Mouse (Mus musculus): Measurements from ENCODE around the gene Micu1.

Micu1 gene

DNA sequence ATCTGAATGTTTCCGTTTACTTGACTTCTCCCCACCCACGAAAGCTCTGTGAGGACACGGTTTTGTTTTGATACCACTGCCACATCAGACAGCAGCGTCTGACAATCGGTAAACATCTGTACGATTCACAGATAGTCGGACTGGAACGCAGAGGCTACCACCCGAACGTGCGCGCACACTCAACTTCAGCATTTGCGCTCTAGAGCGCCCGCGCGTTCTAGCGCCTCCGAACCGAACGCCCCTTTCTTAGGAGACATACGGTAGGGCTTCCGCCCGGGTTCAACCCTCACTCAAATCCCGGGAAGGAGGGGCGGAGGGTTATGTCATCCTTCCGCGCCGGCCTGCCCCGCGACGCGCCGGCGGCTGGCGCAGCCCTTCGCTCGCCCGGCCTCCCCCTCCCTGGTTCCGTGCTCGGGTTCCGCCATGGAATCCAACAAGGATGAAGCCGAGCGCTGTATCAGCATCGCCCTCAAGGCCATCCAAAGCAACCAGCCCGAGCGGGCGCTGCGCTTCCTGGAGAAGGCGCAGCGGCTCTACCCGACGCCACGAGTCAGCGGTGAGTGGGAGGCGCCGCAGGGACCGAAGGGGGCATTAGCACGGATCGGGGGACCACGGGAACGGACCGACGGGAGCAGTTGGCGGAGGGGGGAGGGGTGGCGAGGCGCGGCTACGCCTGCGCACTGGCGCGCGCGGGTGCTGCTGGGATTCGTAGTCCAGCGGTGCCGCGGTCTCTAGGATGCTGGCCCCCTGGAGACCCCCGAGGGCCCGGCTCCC, 177.2 kb downstream of the Micu1 start, which contains the start of gene Dnajb12:
Gene Dnajb12, plus strand, starts transcription at position 302 of the 774 bp plus-strand sequence.
- peak; percentile 86 to 88 for DNase-seq (ENCODE audit: low read depth in 2 of 2, low spot score in 2 of 2)

DNA sequence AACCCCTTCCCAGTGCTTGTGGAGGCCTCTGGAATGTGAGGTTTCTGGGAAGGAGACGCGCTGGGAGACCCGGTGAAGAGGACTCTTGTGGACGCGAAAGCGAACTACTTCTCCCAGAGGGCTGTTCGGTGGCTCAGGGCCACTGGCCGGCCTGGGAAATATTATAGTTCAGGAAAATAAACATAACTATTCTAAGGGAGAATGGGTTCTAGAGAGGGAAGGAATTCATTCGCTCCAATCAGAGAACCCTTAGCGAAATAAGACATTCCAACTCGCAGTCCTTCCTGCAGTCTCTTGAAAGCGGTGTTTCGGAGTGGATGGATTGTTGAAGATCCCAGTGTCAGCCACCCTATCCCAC, 177.7 kb downstream of the Micu1 start:
- DNase-seq (ENCODE audit: low read depth in 2 of 2, low spot score in 2 of 2) = no peak

DNA sequence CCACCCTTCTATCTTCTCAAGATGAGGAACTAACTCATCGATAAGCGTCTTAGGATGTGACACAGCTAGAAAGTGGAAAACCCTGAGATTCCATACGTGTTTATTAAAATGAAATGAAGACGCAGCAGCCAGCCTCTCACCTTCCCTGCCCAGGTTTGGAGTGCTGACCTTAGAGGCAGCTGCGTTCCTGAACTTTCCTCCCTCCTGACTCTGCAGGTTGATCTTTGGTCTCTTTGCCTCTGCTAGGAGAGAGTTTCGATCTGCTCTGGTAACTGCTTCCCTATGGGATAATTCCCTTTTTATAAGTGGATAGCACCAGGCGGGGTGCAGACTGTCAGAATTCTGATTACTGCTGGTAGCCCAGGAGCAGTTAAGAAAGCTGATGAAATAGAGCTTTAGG, 178.6 kb downstream of the Micu1 start:
- no peak for DNase-seq (ENCODE audit: low read depth in 2 of 2, low spot score in 2 of 2)

DNA sequence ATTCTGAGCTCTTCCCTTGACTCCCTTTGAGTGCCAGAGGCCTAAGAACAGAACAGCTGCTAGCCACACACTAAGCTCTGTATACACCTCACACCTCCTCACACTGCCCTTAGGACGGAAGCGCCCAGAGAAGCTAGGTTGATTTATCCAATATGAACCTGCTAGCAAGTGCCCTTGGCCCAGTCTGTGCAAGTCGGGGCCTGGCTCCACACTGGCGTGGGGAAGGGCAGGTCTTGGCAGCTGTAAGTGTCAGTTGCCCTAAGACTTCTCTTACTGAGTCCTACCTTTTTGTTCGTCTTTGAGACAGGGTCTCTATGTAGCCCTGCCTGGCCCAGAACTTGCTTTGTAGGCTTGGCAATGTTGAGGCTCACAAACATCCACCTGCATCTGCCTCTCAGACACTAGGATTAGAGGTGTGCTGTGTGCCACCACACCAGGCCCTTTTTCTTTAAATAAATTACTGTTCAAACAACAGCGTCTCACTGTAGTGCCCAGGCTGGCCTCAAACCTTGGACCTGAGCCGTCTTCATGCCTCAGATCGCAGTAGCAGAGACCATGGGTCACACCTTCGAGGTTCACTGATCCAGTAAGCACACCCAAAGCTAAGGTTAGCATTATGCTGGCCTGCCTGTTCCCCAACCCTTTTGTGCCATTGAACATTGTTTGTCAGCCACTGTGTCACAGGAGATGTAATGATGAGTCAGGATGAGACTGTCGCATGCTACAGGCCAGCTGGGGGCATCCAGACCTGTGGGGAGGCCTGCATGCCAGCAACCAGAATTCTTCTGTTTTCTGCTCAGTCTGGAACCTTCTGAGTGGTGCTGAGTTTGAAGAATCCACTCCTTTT, 182.3 kb downstream of the Micu1 start:
- DNase-seq (ENCODE audit: low read depth in 2 of 2, low spot score in 2 of 2) = no peak

DNA sequence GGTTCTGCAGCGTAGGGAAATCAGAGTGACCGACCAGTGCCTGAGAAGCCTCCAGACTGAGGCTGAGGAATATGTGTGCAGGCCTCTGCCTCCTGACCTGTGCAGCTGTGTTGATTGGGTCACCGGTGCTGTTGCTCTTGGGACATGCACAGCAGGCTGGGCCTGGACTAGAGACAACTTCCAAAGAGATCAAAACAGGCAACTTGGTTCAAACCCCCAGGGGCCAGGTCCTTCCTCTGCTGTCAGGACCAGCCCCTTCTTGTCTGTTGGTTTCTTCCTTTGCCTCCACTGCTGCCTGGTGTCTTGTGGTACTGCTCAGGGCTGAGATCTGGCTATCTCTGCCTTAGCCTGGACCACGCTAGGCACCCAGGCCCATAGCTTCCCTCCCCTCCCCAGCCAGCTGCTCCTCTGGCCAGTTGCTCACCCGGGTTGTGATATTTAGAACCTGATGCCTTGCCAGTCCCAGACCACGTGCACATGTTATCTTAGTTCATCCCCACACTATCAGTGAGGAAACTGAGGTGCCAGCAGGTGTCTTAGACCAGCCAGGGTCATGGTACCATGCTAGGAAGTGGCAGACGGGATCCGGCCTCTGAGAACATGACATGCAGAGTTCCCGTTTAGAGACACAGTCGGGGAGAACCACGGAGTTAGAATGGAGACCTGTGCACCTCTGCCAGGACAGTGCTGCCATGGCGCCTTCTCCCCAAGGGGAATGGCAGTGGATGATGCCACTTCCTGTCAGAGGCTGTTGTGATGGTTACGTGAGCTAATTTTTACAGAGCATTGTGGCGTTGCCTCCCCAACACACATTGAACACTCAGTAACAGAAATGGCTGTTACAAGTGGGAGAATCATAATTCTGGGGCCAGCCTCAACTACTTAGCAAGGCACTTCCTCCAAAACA, 183.2 kb downstream of the Micu1 start:
- DNase-seq (ENCODE audit: low read depth in 2 of 2, low spot score in 2 of 2) = no peak

DNA sequence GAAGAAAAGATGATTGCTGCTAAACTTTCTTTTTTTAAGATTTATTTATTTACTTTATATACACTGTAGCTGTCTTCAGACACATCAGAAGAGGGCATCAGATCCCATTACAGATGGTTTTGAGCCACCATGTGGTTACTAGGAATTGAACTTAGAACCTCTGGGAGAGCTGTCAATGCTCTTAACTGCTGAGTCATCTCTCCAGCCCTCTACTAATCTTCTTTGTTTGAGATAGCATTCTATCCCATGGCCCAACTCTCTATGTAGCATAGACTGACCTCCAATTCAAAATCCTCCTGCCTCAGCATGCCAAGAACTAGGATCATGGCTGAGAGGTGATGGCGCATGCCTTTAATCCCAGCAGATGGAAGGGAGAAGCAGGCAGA, 183.8 kb downstream of the Micu1 start:
- DNase-seq (ENCODE audit: low read depth in 2 of 2, low spot score in 2 of 2) = no peak

DNA sequence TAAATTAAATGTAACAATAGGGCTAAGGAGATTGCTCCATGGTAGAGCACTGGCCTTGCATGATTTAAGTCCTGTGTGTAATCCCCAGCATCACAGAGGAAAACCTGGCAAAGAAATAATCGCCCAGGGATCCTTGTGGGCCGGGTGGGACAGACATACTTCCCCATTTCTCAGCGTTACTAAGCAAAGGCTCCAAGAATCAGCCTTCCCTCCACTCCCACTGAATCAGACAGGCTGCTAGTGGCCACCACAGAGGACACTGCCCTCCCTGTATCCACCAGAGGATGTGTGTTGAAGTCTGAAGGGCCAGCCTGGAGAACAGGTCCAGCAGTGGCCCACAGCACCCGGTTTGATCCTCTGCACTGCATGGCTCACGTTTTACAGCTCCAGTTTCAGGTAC, 185.2 kb downstream of the Micu1 start:
- no peak for DNase-seq (ENCODE audit: low read depth in 2 of 2, low spot score in 2 of 2)

DNA sequence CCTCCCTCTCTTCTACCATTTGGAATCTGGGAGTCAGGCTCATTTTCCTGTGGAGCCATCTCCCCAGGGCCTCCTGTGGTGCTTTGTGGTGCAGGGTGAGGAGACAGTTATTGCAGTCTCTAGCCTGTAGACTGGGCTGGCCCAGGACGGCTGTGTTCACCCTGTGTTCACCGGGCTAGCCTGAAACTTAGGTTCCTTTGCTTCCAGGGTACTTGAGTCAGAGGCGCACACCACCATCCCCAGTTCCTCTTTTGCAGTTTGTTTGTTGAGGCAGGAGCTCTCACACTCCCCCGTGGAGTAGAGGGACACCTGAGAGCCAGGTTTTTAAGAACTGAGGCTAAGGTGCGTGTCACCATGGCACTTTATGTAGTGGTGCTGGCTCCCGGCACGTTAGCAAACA, 187.1 kb downstream of the Micu1 start:
- DNase-seq (ENCODE audit: low read depth in 2 of 2, low spot score in 2 of 2) = no peak

DNA sequence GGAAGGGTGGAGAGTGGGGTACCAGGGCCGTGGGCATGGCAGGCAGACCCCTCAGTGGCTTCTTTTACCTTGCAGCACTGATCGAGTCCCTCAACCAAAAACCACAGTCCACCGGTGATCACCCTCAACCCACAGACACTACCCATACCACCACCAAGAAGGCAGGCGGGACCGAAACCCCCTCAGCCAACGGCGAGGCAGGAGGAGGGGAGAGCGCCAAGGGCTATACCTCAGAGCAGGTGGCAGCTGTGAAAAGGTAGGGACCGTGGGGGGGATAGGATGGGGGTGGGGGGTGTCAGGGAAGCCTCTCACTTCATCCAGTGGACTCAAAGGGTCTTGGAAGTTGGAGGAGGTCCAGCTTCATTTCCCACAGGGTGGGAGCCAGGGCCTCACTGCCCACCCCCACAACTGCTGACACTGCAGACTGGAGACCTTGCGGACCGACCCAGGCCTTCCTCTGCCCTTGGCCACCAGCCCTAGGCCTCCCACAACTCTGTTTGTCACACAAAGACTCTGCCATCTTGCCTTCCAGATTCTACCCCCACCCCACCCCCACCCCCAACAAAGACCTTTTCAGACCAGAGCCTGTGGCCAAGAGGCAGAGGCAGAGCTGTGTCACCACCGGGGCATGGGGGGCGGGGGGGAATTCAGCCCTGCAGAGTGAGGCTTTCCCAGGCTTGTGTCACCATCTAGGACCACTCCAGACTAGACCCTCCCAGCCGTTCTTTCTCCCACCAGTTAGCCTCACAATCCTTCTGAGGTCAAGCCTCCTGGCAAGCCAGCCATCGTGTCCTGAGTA, 187.9 kb downstream of the Micu1 start:
- DNase-seq (ENCODE audit: low read depth in 2 of 2, low spot score in 2 of 2) = no peak

DNA sequence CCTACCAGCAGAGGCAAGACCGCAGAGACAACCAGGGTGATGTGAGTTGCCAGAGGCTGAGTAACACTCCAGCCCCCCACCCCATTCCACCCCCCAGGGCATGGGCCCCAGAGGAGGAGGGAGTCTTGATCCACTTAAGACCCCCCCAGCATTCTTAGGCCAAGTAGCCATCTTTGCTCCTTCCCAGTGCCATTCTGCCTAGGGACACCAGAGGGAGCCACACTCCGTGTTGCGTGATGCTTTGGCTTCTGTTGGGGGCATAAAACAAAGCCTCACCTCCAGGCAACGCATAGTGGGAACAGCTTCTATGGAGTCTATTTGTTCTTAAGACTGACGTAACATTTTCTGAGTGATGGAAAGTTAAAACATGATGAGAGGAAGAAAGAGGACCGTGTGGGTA, 190.7 kb downstream of the Micu1 start:
- peak; percentile 70 to 76 for DNase-seq (ENCODE audit: low read depth in 2 of 2, low spot score in 2 of 2)

DNA sequence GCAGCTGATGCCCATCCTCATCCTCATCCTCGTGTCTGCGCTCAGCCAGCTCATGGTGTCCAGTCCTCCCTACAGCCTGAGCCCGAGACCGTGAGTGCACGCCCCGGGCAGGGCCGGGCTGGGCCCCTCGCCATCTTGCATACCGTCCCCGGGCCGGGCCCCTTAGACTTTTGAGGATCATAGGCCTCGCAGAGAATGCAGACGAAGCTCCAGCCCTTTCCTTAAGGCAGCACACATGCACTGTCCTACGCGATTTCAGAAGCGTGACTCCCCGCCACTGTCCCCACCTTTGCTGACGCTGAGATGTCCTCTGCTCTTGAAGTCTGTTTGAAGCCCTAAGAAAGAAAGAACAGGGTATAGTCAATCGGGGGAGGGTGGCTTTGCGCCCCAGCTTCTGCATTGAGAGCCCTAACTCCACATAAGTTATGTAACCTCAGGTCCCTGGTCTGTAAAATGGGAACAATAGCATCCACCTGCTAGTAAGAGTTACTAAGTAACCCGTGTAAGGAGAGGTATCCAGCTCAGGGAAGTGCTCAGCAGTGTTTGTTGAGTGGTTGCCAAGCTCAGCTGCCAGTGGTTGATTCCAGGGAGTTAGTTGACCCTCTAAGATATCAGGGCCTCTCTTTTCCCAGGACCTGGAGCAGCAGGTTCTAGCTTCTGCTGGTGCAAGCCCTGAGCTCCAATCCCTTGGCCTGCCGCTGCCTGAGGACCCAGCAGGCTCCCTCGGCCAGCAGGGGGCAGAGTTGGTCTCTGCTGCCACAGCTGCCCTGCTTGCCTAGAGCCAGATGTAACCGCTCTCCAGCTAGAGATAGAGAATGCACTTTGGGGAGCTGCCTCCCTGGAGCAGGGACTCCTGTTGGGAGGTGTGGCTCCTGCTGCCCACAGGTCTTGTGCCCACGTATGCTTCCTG, 192.2 kb downstream of the Micu1 start:
- DNase-seq (ENCODE audit: low read depth in 2 of 2, low spot score in 2 of 2) = peak; percentile 81 to 85

DNA sequence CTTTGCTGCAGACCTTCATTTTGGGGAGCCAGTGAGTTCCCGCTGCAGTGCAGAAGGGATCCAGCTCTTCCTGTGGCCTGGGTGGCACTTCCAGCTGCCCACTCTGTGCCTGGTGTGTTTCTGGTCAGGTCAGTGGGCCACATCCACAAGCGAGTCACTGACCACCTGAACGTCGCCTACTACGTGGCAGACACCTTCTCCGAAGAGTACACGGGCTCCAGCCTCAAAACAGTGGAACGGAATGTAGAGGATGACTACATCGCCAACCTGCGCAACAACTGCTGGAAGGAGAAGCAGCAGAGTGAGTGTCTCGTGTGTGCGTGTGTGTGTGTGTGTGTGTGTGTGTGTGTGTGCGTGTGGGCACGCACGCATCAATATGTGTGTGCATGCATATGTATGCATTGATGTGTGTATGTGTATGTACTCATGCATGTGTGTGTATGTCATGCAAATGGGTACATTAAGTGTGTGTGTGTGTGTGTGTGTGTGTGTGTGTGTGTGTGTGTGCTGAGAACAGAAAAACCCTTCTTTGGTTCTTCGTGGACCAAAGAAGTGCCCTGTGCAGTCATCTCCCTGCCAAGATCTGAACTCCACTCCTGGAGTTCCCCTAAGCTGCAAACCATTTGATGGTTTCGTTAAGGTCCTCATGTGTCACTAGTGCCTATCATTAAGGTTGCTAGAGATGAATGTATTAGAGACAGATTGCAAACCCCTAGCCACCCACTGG, 193.3 kb downstream of the Micu1 start:
- no peak for DNase-seq (ENCODE audit: low read depth in 2 of 2, low spot score in 2 of 2)

DNA sequence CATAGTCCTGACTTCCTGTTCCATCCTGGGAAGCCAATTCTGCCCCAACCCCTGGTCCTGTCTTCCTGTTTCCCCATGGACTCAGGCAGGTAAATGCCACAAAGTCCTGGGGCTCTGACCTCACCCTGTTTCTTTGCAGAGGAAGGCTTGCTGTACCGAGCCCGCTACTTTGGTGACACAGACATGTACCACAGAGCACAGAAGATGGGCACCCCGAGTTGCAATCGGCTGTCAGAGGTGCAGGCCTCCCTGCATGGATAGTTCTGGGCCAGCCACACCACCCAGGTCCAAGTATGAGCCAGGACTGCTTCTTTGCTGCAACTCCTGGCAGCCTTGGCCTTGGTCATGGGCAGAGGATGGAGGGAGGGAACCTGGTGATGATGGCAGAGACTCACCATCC, 193.9 kb downstream of the Micu1 start:
- no peak for DNase-seq (ENCODE audit: low read depth in 2 of 2, low spot score in 2 of 2)

DNA sequence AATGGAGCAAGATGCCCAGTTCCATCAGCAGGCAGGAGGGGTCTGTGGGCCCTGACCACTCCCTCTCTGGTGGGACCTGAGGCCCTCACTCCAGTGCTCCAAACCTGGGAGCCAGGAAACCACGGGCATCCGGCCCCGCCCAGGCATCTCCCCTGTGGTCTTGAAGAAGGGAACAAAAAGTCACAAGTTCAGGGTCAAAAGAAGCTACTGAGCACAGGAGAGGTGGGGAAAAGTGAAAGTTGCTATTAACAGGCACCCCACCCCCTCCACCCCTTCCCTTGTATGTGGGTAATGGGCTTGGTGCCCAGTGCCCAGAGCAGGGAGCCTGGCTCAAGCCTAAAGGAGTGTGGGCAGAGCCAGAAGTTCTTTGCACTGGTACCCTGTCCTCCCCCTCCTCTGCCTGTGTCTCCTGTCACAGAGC, 194.6 kb downstream of the Micu1 start:
- DNase-seq (ENCODE audit: low read depth in 2 of 2, low spot score in 2 of 2) = peak; percentile 66 to 74

DNA sequence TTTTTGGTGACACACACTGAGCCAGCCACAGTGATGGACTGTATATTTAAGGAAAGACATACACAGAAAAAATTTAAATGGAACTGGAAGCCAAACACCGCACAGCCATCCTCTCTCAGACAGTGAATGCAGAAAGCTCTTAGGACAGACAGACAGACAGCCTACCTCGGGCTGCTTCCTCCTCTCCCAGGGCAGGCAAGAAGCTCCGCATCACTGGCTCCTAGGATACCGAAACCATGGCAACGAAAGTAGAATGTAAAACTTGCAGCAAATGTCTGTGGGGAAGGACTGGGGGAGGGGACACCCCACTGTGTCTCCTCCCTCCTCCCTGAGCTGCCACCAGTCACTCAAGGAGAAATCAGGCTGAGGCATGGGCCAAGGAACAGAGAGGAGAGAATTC, 195.2 kb downstream of the Micu1 start:
- DNase-seq (ENCODE audit: low read depth in 2 of 2, low spot score in 2 of 2) = peak in 1 of 2 experiments; percentile 39

DNA sequence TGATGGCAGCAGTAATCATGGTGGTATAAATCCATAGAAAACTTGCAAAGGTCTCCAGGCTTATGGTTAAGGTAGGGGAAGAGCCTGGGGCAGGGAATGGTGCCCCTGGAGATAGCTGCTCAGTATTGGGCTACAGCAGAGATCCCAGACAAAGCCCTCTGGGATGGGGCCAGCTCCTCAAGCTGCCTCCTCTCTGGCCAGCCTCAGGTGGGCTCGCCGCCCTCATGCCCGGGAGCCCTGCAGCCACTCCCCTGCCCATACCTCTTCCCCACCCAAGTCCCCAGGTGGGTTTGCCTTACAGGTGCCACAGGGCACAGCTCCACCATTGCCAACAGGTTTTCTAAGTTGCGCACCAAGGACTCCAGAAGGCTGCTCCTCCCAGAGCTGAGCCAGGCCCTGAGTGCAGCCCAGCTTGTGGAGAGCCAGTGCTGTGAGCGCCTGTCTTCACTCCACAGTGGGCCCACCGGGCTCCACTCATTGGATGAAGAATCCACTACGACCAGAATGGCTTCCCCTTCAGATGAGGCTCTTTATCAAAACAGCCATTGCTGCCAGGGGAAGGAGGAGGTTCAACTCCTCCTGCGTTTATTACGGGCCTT, 196.0 kb downstream of the Micu1 start:
- no peak for DNase-seq (ENCODE audit: low read depth in 2 of 2, low spot score in 2 of 2)

DNA sequence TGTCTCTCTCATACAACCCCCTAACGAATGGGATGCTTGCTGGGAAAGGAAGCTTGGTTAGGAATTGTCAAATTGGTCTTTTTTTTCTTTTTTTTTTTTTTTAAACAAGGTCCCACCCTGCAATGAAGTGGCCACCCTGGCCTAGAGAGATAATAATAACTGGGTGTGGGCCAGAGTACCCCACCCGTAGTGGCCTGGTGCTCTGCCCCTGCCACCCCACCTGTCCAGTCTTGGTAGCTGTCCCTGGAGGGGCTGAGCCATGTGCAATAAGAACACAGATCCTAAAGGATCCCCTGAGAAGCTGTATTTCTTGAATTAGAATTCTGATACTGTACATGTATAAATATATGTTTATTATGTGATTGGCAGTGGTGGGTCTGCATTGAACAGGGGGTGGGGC, 196.7 kb downstream of the Micu1 start:
- DNase-seq (ENCODE audit: low read depth in 2 of 2, low spot score in 2 of 2) = no peak

DNA sequence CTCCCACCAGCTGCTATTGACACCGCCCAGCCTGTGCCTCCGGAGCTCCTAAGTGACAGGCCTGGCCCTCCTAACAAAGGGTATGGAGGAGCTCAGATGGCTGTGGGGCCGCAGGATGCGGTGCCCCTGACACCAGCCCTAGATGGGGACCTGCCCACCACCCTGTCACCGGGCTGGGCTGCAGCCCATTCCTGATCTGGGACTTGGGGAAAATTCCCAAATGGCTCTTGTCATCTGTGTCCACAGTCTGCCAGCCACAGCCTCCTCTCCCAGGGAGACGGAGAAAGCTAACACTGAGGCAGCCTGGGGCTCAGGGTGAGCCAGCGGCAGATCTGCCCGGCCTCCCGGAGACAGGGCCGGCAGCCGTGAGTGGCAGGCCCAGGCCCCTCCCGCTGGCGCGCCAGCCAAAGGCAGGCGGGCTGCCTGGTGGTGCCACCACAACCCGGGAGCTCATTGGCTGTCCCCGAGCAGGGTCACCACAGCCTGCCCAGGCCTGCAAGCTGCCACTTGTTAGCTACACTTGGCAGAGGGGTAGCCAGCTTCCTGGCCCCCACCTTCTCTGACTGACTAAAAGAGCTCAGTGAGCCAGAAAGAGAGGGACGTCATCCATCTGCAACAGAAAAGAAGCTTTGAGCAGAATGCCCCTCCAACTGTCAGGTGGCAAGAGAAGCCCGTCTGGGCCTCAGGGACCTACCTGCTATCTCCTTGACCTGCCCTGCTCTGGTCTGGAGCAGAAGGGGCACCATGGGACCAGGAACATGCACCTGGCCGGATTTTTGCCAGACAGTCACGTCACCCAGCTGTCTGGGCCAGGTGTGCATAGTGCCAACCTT, 197.3 kb downstream of the Micu1 start:
- peak; percentile 87 to 88 for DNase-seq (ENCODE audit: low read depth in 2 of 2, low spot score in 2 of 2)
